Mouse (Mus musculus) CD4-positive, CD25-positive, alpha-beta regulatory T cell, adult 4 months (primary cell): Measurements from ENCODE around the gene Olfm1. TPM values are rescaled to one million over a fixed set of nuclear protein-coding genes. Genes with fewer than 3 reads are reported as not detected.

Source experiments
- ATAC-seq: one replicate; pipeline ENCODE4 v1.8.0; 2017
- polyA plus RNA-seq, 2 experiments: library from polyadenylated mRNA; unstranded; fragments of 100-300 nt; shearing (Covaris generic); gene quantifications; one replicate each; pipeline ENCODE4 v1.2.1; 2017

The Olfm1 gene
- polyA plus RNA-seq, result not detected

DNA sequence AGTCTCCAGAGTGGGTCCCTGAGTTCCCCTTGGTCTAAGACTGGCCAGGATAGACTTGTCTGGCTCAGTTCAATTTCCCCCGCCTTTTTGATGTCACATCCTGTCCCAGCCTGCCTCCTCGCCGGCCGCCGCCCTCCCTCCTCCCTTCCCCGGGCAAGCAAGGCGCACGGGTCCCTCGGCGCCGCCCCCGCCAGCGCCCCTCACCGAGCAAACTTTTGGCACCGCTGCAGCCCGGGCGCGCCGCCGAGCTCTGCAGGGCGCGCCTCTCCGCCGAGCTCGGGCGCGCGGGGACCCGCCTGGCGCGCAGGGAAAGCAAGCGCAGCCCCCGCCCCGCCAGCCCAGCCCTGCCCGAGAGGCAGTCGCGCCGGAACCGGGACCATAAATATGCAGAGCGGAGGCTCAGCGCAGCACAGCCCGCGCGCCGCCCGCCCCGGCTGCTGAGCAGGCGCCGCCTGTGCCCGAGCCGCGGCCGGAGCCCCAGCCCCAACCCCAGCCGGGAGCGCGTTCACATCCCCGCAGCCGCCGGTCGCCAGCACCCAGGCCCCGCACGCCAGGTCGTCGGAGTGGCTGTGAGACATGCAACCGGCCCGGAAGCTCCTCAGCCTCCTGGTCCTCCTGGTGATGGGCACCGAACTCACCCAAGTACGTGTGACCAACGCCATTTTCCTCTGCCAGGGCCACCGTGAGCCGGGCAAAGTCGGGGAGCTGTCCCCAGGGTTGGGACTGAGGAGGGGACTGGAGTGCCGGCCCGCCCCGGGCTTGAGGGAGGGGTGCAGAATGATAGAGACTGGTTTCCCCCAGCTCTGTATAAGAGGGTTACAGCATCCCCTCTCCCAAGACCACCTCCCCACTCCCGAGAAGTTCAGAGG, at the start of gene Olfm1:
TSS of gene Olfm1 (plus strand) at position 172 of the 869 bp plus-strand sequence.
- no peak for ATAC-seq

DNA sequence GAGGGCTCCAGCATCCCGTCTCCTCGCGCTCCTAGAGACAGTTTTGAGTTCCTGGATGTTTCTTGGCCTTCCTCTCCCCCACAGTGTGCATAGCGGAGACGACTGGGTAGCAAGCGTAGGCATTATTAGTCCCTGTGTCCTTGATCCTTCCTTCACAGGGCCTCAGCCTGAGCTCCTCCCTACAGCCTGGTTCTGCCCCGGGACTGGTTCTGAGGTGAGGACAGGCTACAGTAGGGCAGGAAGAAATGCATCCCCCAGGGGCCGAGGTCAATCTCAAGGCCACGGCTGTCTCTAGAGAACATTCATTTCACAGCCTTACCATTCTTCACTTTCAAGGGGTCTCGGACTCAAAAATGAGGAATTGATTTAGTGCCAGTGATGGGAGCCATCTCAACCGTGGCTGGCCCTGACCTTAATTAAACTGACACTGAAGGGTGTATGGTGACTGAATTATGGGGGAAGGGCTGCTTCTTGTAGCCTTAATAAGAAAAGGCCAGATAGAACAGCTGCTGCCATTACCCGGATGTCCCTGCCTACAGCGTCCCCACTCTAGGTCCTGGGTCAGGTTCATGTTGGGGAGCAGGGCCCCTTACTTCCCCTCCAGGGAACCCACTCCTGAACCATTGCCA, 49.3 kb upstream of the Olfm1 start:
- no peak for ATAC-seq

DNA sequence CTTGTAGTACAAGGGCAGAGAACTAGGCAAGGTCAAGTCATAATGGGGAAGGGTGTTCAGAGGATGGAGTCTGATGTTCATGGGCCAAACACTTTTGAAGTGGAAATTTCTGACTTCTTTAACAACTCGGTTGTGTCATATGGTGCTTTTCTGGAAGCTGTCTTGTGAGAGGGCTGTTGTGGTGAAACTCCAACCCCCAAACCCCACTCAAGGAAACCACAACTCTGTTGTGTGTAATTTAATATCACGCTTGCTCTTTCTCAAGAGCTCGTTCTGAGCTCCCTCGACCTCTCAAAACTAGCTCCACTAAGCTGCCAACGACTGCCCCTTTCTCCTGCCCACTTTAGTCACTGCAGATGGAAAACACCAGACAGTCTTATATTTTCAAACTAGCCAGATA, 47.1 kb upstream of the Olfm1 start:
- no peak for ATAC-seq

DNA sequence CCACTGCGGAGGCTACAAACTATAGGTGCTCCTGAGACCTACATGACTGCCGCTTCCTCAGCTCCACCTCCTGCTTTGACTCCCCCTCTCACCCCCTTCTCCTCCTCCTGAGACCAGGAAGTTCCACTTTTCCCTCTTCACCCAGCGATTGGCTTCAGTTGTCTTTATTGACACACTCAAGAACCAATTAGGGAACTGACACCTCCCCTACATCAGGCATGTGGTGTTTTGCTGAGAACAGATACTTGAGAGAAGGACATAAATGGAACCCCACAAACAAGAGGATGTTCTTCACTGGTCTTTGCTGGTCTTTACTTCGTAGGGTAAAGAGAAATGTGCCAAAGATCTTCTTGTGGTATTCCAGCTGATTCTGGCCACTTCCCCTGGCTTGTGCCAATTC, 46.6 kb upstream of the Olfm1 start:
- ATAC-seq, result no peak

DNA sequence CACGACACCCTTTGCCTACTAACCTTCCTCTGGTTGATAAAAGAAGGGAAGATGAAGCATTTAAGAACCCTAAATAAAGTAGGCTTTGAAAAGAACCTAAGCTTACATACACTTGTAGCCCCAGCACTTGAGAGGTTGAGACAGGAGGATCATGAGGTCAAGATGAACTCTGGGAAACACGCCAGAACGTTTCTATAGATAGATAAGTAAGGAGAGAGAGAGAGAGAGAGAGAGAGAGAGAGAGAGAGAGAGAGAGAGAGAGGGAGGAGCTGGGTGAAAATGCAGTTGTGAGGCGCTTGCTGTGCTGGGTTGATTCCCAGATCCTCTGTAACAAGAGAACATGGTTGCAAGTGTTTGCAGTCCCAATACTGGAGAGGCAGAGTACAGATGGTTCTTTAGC, 46.1 kb upstream of the Olfm1 start:
- ATAC-seq, result no peak

DNA sequence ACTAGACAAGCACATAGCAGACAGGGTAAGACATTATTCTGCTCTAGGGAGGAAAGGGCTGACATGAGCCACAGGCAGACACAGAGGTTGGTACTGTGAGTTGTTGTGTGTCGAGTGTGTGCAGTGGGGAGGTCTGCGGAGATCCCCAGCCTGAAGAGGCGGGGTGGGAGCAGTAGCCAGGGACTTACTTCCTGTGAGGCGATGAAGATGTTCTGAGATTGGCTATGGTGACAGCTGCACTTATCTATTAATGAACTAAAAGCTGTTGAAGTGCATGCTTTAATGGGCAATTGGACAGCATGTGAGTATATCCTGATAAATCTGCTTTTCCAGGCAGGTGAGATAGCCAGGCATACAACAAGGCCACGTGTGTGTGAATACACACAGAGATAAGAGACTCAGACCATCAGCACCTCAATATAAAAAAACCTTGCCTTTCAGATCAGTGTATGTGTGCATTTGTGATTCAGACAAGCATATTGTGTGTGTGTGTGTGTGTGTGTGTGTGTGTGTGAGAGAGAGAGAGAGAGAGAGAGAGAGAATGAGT, 45.5 kb upstream of the Olfm1 start:
- no peak for ATAC-seq

DNA sequence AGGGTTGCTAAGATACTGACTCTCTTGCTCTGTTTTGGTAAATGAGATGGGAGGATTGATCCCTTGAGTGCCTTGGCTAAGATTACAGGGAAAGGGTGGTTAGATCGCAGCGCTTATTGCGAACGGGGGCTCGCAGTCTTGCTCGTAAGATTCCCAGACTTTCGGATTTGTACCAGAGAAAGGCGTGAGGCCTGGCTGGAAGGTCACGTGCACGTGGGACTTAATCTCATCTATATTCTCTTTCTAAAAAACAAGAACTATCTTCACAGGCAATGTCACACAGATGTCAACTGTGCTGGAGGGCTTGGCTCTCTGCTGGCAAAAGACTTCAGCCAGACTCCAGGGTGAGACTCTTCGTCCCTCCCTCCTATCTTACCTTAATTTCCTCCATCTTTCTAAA, 43.1 kb upstream of the Olfm1 start:
- no peak for ATAC-seq

DNA sequence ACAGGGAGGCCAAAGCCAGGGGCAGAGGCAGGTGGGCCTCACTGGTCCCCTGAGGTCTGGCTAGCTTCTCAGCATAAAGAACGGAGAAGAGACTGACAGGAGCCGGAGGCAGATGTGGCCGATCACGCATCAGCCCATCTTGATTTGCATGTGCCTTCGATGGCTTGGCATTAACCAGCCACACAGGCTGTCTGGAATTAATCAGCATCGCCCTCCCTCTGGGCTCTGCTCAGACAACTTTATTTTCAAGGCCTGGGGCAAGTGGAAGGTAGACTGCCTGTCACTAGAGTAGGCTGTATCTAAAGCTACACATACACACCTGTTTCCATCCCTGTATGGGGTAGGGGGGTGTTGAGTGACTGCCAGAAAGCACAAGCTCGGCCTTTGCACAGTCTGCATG, 32.2 kb upstream of the Olfm1 start:
- ATAC-seq, result no peak

DNA sequence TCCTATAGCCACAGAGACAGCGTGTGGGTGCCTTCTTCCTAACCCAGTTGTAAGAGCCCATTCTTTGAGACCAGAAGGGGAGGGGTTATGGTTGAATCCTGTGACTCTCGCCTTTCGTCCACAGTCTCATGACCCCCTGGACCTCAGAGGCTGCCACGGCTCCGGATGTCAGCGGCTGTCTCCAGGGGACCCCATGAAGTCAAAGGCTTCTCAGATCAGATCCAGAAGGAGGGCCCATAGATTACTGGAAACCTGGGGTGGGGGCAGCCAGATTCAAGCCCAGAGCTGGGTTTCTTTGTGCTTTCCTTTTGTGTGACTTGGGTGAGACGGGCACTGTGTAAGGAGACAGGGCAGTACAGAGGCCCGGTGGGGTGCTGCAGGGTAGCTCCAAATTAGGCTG, 27.2 kb upstream of the Olfm1 start:
- no peak for ATAC-seq

DNA sequence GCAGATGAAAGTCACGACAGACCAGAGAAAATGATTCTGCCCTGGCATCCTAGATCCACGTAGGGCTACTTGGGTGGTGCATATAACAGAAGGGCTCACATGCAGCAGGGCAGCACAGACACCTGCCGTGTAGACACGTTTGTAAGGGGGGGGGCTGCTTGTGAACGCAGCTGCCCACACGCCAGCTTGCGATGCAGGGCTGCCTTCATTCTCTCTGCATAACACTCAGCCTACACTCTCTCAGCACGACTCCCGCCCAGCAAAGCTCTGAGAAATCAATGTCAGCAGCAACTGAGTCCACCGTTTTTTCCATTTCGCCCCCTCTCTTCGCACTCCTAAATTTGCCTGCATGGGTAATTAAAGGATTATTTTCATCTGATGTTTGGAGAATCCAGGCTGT, 23.5 kb upstream of the Olfm1 start:
- no peak for ATAC-seq

DNA sequence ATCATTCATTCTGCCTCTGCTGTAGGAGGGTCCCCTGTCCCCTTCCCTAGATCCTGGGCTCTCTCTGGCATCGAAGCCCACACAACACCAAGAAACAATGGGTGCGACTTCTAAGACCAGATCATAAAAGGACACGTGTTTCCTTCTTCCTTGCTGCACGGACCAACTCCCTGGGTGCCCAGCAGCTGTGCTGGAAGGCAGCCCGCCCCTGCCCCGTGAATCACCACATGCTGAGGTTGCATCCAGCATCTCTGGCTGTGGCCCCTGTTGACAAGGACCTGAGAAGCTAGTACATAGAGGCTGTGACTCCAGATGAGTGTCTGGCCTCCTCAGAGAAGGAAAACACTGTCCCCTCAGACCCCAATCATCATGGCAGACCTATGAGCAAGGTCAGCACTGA, 20.8 kb upstream of the Olfm1 start:
- ATAC-seq, result no peak

DNA sequence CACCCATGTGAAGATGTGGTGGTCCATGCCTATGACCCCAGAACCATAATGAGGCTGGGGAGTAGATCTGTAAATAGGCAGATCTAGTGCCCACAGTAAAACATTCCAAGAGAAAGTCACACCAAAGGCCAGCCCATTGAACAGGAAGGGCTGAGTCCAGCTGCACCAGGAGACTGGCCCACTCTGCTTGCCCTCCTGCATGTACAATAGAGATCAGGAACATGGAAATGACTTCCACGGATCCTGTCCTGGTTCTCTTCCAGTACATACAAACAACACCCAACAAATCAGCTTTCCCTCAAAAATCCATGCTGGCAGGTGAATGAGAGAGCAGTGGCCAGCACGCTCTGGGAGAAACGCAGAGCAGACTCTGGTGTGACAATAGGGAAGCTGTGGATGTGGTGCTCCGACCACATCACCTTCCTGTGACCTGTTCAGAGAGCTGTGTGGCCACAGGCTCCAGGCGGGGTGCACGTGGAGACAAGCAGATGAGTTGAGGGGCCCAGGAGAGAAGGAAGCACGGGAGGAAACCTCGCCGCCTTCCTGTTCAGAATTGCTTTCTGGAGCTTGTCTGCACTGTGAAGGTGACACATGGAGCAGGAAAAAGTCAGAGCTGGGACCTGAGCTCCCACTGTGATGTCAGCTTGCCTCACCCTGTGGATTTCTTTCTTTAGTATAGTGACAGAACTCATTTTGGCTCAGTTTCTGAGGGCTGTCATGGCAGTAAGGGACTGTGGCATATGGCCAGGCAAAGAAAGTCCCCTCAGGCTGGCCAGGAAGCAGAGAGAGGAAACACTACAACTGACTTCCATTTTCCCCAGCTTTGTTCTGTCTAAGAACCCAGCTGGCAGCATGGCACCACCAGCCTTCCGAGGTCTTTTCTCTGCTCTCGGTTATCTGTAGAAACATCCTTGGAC, 19.3 kb upstream of the Olfm1 start:
- no peak for ATAC-seq

DNA sequence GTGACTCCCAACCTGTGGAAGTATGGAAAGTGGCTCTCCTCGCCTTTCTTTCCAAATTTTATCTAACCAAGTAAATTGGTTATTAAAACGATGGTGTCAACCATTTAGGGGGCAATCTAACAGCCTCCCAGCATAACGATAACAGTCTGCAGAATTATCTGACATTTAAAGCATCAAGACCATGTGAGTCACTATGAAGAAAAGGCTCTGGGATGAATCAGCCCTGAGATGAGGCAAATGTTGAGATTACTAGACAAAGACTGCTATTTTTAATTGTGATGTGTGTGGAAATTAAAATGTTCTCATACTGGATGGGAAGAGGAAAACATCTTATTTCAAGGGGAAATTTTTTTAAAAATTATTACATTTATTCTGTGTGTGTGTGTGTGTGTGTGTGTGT, 18.4 kb upstream of the Olfm1 start:
- no peak for ATAC-seq

DNA sequence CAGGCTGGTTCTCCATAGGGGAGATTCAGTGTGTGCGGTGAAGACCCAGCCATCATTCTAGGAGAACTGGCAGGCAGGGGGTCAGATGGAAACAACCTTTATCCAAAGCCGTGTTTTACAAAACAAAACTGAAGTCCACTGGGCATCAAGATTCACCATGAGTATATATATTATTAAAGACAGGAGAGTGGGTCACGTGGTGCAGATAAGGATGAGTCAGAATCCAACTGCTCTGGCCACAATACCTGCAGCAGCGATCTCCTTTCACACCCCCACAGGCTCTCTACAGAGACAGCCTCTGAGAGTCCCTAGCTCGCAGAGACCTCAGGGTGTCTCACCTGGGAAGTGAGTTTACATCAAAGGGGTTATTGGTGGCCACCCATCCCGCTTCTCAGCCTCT, 14.2 kb upstream of the Olfm1 start:
- ATAC-seq, result no peak

DNA sequence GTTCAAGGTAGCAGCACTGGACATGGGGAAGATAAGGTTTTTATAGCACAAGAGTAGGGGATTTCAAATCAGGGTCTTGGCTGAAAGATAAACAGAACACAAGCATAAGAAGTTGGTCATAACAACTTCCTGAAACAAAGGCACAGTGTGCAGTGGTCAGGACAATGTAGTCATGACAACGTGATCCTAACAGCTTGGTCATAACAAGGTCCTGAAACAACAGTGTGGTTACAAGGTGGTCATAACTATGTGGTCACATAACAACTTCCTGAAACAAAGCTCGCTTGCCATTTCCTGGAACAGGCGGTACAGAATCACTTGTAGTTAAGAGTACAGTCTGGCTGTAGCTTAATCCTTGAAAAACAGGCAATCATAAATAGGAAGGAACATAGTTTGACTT, 12.7 kb upstream of the Olfm1 start:
- no peak for ATAC-seq

DNA sequence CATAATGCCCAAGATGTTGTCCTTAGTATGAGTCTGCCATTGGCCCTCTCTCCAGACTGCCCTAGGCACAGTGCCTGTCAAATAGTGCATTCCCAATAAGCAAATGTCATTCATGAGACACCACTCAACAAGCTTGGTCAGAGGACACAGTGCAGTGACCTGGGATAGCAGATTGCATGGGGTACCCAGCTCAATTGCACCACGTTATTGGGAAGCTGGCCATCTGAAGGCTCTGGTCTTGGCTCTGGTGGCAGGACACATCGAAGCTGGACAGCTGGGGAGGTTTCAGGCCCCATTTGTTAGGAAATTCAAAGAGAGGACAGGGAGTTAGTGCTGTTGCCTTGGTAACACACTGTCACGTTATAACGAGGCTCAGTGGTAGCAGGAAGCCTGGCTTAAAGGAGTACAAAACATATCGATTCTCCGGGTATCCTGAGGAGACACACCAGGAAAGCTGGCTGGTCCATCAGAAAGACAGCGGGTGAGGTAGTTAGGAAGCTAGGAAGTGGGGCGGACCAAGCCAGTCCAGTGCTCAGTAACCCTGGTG, 4.3 kb upstream of the Olfm1 start:
- no peak for ATAC-seq

DNA sequence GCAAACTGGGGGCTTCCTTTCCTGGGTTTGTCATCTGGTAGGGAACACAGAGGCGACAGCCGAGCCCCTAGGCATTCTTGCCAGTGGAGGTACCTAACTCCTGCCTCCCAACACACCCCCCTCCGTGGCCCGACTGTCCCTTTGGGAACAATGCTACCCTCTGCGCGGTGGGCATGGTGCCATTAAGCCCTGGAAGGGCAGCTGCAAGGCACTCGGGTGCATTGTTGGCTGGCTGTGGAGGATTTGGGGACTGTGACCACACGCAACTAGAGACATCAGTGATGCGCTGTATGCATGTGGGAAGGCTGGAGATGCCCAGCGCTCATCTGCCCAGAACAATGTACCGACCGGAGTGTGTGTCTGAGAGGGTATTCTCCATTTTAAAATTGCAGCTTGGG, 897 bp downstream of the Olfm1 start:
- ATAC-seq, result no peak

DNA sequence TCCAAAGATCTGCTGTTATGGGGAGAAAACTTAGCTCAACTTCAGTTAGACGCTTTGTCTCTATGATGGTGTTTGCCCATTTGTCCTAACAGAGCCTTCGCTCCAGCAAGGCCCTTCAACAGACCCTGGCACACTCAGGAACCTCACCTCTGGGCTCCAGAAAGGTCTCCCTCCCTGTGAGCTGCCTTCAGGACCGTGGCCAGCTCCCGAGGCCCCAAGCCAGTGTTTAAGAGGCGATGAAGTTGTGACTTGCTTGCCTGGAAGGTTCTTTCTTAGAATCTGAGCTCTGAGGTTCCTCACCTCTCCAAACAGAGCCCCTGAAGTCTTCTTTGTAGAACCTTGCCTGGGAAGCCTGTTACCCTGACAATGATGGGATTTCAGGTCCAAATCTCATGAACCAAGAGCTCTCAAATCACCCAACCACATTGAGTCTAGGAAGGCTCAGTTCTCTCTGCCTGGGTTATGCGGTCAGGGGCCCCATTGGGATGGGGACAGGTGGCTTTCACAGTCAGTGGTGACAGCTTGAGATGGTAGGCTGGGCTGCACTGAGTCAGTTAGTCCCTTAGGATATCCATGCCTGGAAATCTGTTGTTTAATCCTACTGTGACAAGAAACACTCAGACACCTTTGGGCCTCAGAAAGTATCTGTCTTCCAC, 2.3 kb downstream of the Olfm1 start:
- ATAC-seq, result no peak

DNA sequence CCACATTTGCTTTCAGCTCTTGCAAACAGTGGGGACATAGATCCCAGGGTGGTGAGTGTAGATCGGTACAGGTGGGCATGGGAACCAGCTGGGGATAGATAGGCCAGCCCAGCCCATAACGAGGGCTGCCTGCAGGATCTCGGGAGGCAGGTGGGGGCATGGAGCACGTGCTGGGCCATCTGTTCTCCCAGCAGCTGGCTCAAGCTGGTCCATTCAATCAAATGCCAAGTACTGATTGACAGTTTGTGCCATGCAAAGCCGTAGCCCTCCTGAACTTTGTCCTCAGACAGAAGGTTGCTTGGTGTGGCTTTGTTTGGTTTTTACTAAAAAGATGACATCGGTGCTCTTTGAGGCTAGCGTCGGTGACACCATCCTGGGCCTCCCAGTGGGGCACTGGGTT, 2.9 kb downstream of the Olfm1 start:
- no peak for ATAC-seq

DNA sequence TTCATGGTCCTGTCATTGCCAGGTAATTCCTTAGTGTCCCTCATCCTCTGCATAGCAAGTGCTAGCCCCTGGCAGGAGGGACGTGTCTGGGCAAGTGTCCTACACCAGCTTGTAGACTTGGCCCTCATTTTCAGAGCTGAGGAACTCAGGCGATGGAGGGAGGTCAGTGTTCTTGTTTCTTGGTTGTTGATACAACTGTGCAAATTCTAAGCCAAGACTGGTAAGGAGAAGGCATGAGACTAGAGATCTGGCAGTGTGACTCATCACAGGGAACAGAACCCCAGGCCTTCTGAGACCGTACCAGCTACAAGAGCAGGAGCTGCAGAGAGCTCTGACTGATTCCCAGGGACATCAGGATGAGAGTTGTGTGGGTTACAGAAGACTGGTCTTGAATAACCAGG, 8.6 kb downstream of the Olfm1 start:
- ATAC-seq, result no peak

DNA sequence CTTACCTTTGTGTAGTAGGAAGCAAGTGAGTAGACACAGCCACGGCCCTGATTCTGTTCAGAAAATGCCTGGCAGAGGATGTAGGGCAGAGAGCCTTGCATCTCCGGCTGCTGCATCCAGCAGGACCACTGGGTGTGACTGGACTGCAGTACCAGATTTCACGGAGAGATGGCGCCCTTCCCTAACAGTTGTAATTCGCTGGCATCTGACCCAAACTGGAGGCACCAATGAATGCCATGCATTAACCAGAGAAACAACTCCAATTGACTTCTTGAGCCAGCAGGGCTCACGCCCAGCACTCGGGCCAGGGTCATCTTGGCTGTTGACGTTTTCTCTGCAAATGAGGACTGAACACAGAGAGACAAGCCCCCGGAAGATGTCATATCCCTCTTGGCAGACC, 11.4 kb downstream of the Olfm1 start:
- no peak for ATAC-seq
